Mouse (Mus musculus) embryonic stem cell, embryonic (primary cell): Measurements from ENCODE around the gene Adh4.
"Not testable (repeated sequence)": the region's sequence is repeated elsewhere in the genome, so short reads cannot be mapped to it uniquely, and the experiment has no call there.

Experiments
- CTCF ChIA-PET, 4 experiments: fragments of 300-600 bp in 2 of 4; fragments of 350-600 bp in 2 of 4; sonication (Branson Sonifier 250); formaldehyde crosslinking; loops; one replicate each; lab custom pipeline; 2022; ENCODE audit warnings: inconsistent platforms in 2 of 4; lab: Charles Lee
- POLR2A ChIA-PET, 4 experiments: fragments of 300-600 bp in 2 of 4; fragments of 350-600 bp in 2 of 4; sonication (Branson Sonifier 250); formaldehyde crosslinking; loops; one replicate each; lab custom pipeline; 2022; ENCODE audit warnings: antibody characterized with exemption in 4 of 4, inconsistent platforms in 1 of 4; lab: Charles Lee

Adh4 gene

GRCm38 (mm10) chr3:138415121-138415690 is at the start of gene Adh4:
TSS of gene Adh4 (plus strand) at chr3:138415466.
- CTCF ChIA-PET, result no interaction called here
- POLR2A ChIA-PET, result interaction anchor here in 1 of 4 experiments (0.6 kb wide), 1 partner anchor 80 kb away, joined by 3 read pairs; no protein-coding TSS in a partner anchor

- POLR2A ChIA-PET, result interaction anchor here in 1 of 4 experiments (0.8 kb wide), 1 partner anchor 128 kb away, joined by 4 read pairs; no protein-coding TSS in a partner anchor
Measured at GRCm38 (mm10) chr3:138366181-138366580, 49.1 kb upstream of the Adh4 start.

DNA sequence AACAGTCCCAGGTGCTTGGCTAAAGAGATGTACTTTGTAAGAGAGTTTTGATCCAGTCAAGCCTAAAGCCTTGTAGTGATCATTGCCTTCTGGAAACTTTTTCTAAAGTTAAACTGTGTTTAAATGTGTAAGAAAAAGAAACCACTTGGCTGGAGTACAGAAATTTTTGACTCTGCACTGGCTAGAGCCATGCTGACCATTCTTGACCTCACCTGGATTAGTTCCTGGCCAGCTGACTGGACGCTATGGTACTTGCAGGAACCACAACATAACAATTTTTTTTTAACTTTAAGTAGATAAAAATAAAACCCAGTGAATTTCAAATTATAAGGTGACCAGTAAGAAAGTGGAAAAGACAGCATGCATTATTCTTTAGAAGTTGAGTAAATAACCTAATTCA is 45.7 kb upstream of the Adh4 start:
- POLR2A ChIA-PET, result no interaction called here
- CTCF ChIA-PET, result no interaction called here

More at GRCm38 (mm10) chr3:138366181-138366580, 49.1 kb upstream of the Adh4 start:
- CTCF ChIA-PET, result no interaction called here

DNA sequence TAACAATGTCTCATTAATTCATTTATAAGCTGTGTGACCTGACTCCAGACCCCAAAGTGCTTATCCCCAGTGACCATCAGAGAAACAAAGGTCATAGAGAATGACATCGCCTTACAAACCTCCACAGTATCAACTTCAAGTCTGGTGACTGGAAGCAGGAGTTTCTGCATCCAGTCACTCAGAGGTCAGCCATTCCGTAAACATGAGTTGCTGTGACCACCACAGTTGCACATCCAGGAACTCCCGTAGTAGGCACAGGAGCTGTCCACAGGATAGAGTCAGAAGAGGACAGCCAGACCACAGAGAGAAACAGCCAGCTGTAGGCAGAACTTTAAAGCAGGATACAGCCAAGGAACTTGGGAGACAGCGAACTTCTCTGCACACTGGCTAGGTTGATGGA is 45.0 kb upstream of the Adh4 start:
- CTCF ChIA-PET, result interaction anchor here in 1 of 4 experiments (0.6 kb wide), 1 partner anchor 11 kb away, joined by 8 read pairs; no protein-coding TSS in a partner anchor
- POLR2A ChIA-PET, result not testable (repeated sequence)

DNA sequence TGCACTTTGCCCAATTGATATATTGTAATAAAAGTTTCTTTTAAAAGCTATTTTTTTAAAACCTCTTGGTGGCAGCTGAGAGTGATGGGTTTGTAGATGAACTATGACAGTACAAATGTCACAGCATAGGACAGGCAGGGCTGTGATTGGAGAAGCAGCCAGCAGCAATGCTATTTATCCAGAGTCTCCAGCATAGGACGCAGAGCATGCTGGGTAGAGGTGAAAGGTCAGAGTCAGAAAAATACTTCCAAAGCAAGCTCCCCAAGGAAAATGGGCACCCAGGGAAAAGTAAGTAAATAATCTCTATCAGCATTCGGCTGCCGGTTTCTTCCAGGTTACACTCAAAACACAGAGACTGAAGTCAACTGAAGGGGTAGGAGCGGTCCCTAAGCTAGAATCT is 41.3 kb upstream of the Adh4 start:
- POLR2A ChIA-PET, result no interaction called here
- CTCF ChIA-PET, result no interaction called here

DNA sequence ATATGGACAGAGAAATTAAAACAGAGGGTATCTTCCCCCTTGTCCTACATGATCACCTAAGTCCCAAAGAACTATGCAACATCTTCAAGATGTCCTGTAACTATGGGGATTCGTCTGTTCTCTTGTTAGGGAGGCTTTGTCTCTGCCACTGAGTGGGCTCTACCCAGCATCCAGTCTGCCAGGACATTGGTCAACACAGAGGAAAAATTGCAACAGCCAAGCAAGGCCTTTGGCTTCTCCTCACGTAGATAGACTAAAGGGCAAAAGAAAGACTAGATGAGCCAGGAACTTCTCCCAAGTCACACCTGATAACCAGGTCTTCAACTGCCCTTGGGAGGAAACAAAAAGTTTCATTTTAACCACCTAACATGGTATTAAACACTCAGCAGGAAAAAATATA is 40.1 kb upstream of the Adh4 start:
- POLR2A ChIA-PET, result no interaction called here

GRCm38 (mm10) chr3:138381133-138381532 is 34.1 kb upstream of the Adh4 start:
- POLR2A ChIA-PET, result interaction anchor here in 1 of 4 experiments (0.6 to 1.2 kb wide), 2 partner anchors 20 to 1173 kb away, joined by 3 to 5 read pairs; no protein-coding TSS in a partner anchor
- CTCF ChIA-PET, result interaction anchor here in 1 of 4 experiments (0.6 to 0.7 kb wide), 2 partner anchors 11 to 39 kb away, joined by 3 to 8 read pairs; no protein-coding TSS in a partner anchor

More for the DNA sequence above, 40.1 kb upstream of the Adh4 start:
- CTCF ChIA-PET, result no interaction called here

GRCm38 (mm10) chr3:138387155-138387554 is 28.1 kb upstream of the Adh4 start:
- POLR2A ChIA-PET, result interaction anchor here in 1 of 4 experiments (0.8 kb wide), 1 partner anchor 248 kb away, joined by 3 read pairs; no protein-coding TSS in a partner anchor
- CTCF ChIA-PET, result no interaction called here

DNA sequence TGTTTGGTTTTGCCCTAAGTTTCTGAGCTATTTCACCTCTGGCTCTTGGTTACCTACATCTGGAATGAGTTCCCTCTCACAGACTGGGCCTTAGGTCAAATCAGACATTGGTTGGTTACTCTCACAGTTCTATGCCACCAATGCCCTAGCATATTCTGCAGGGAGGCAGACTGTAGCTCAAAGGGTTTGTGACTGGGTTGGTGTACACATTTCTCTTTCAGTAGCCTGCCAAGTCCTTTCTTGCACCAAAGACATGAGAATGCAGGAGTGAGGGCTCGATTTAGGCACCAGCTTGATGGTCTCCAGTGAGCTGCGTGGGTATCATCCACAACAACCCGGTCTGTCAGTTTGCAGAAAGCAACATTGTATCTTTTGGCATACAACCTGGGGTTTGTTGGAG is 10.4 kb upstream of the Adh4 start:
- ChIA-PET POLR2A (interaction anchor here in 2 of 4 experiments (0.7 kb wide), 3 partner anchors 36 to 93 kb away, joined by 3 to 7 read pairs (median 4); no protein-coding TSS in a partner anchor), CTCF (interaction anchor here in 3 of 4 experiments (0.5 to 2.6 kb wide), 6 partner anchors 16 to 406 kb away, joined by 3 to 9 read pairs (median 4); no protein-coding TSS in a partner anchor)

DNA sequence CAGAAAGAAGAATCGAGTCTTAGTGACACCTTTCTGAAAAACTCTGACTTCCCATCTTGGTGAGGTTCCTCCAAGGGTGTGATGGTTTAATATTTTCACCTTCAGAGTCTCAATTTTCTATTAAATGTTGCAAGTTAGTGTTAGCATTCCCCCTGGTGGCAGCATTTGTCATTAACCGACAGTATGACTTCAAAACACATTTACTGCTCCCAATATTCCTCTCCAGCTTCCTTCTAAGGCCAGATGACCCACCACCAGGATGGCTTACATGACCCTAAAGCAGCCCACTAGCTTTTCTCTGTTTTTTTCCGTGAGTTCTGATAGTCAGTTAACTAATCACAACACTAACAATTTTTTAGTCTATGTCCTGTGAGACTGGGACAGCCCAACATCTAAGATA is 9.9 kb upstream of the Adh4 start:
- POLR2A ChIA-PET, result interaction anchor here in 1 of 4 experiments (0.7 kb wide), 1 partner anchor 35 kb away, joined by 3 read pairs; no protein-coding TSS in a partner anchor
- CTCF ChIA-PET, result interaction anchor here in 3 of 4 experiments (0.5 to 2.6 kb wide), 7 partner anchors 16 to 501 kb away, joined by 3 to 9 read pairs (median 3); no protein-coding TSS in a partner anchor

DNA sequence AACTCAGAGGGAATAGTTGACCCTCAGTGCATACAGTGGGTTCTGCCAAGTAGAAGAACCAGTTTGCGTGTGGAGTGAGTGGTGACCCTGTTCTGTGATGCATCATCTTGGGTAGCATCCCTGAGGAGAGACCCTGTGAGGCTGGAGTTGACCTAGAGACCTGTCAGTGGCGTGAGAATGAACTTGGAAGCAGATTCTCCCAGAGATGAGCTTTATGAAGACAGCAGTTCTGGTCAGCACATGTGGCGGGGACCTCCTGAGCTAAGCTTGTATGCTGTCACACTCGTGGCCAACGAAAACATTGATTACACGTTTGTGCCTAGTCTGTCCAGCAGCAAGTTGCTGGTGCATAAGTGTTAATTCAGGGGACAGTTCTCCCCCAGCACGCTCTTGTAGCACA is 9.4 kb upstream of the Adh4 start:
- POLR2A ChIA-PET, result interaction anchor here in 1 of 4 experiments (0.6 kb wide), 1 partner anchor 625 kb away, joined by 3 read pairs; no protein-coding TSS in a partner anchor
- CTCF ChIA-PET, result interaction anchor here in 2 of 4 experiments (0.6 to 2.6 kb wide), 2 partner anchors 208 to 501 kb away, joined by 3 to 9 read pairs; no protein-coding TSS in a partner anchor

DNA sequence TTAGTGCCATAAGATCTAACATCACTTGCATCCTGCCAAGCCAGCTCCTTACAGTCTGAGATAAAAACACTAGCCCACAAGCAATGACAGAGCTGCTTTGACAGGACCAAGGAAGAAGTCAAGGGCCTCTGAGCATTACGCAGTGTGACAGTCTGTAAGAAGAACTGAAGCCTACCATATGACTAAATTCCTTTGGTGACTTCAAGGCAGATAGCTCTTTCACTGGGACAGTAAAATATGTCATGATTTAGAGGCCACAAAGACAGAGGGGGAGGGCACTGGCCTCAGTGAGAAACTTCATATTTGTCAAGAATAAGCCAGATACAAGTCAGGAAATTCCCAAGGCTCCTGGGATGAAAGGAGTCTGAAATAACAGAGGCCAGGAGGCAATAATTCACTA is 7.3 kb upstream of the Adh4 start:
- CTCF ChIA-PET, result interaction anchor here in 1 of 4 experiments (1.5 kb wide), 1 partner anchor 210 kb away, joined by 3 read pairs; no protein-coding TSS in a partner anchor
- POLR2A ChIA-PET, result no interaction called here

- ChIA-PET CTCF (no interaction called here), POLR2A (interaction anchor here in 1 of 4 experiments (0.6 kb wide), 1 partner anchor 194 kb away, joined by 4 read pairs; no protein-coding TSS in a partner anchor)
Measured at GRCm38 (mm10) chr3:138409585-138409984, 5.7 kb upstream of the Adh4 start.

- POLR2A ChIA-PET, result interaction anchor here in 1 of 4 experiments (0.6 kb wide), 1 partner anchor 194 kb away, joined by 4 read pairs; no protein-coding TSS in a partner anchor
- CTCF ChIA-PET, result no interaction called here
Measured at GRCm38 (mm10) chr3:138410211-138410610, 5.1 kb upstream of the Adh4 start.

DNA sequence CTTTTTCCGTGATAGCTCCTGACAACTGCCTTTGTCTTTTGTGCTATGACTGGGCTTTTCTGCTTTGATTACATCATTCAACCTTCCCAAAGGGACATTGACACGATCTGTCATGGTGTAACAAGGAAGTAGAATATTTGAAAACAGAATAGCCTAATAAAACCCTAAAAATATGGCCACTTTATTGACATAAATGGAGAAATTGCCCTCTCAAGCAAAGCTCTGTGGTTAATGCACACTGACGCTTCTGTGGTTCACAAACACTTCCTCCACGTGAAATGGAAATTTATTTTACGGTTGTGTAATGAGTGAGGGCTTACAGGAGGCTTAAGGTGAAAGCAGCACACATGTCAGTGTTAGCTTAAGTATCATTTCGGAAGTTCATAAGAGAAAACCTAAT is 4.1 kb downstream of the Adh4 start:
- ChIA-PET CTCF (no interaction called here), POLR2A (interaction anchor here in 1 of 4 experiments (0.6 kb wide), 1 partner anchor 381 kb away, joined by 3 read pairs; no protein-coding TSS in a partner anchor)

DNA sequence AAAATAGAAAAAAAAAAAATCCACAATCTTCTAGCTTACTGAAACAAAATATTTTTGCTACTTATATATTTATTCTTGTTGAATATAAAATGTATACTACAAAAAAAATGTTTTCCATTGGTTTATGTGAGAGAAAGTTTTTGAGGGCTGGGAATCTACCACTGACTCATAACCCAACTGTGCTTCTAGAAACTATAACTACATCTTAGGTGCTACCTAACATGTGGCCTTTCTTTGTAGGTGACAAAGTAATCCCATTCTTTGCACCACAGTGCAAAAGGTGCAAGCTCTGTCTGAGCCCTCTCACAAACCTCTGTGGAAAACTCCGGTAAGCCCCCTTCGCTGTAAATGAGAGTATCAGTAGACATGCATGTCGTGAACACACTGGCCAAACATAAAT is 5.1 kb downstream of the Adh4 start:
- ChIA-PET CTCF (no interaction called here), POLR2A (interaction anchor here in 1 of 4 experiments (1.2 kb wide), 1 partner anchor 18 kb away, joined by 3 read pairs; no protein-coding TSS in a partner anchor)

- ChIA-PET CTCF (interaction anchor here in 1 of 4 experiments (0.7 kb wide), 1 partner anchor 19 kb away, joined by 5 read pairs; no protein-coding TSS in a partner anchor), POLR2A (interaction anchor here in 1 of 4 experiments (0.7 kb wide), 1 partner anchor 134 kb away, joined by 4 read pairs; no protein-coding TSS in a partner anchor)
Measured at GRCm38 (mm10) chr3:138423664-138424063, 8.4 kb downstream of the Adh4 start.

DNA sequence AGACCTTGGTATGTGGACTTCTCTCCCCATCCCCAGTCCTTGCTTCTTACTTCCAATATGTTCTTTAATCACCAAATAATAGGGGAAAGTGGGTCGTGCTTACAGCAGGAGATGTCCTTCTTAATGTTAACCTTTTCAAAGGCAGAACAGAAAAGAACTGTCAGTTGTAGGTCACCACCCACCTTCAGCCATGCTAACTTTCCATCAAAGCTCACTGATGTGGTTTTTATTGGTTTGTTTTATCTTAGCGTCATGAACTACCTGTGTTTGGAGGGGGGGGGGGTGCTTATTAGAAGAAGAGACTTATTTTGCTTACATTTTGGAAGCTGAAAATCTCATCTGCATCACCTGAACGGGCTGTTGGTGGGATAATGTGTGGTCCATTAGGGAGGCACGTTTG is 9.0 kb downstream of the Adh4 start:
- CTCF ChIA-PET, result interaction anchor here in 1 of 4 experiments (0.7 kb wide), 1 partner anchor 19 kb away, joined by 5 read pairs; no protein-coding TSS in a partner anchor
- POLR2A ChIA-PET, result interaction anchor here in 1 of 4 experiments (0.6 to 0.7 kb wide), 3 partner anchors 134 to 248 kb away, joined by 3 to 6 read pairs (median 4); no protein-coding TSS in a partner anchor

GRCm38 (mm10) chr3:138430360-138430976 is 15.2 kb downstream of the Adh4 start:
- POLR2A ChIA-PET, result no interaction called here
- CTCF ChIA-PET, result no interaction called here
